Mouse (Mus musculus) gastrocnemius, adult 2 months (tissue): Measurements from ENCODE around the gene Dnmt3a. TPM values are rescaled to one million over a fixed set of nuclear protein-coding genes. Genes with fewer than 3 reads are reported as not detected.
A peak's percentile ranks its signal among the peaks of the same experiment; 100 is the strongest.

Source experiments
- DNase-seq: peaks from one replicate; pipeline ENCODE4 v3.0.0; 2022
- H3K27ac ChIP-seq: fragments of 200-600 bp; 2 replicates; pipeline ENCODE4 v1.8.1; 2022; ENCODE audit warnings: mild to moderate bottlenecking
- H3K4me3 ChIP-seq: fragments of 200-600 bp; 2 replicates; pipeline ENCODE4 v1.8.1; 2022; ENCODE audit warnings: mild to moderate bottlenecking, moderate library complexity
- CTCF ChIP-seq: fragments of 200-600 bp; IDR thresholded peaks from 2 replicates; pipeline ENCODE4 v1.8.1; 2022; ENCODE audit warnings: antibody characterized with exemption, mild to moderate bottlenecking, moderate library complexity
- intact Hi-C: fragments of 180-260 bp; cut with DNase I; formaldehyde crosslinking; loops from one replicate; pipeline ENCODE4 v1.15.1; 2025
- total RNA-seq, 2 experiments: library from RNA; stranded (reverse); gene quantifications; 2 replicates each; pipeline ENCODE4 v1.2.3; 2021

Dnmt3a gene
- total RNA-seq, 2 experiments from 2014 or later = 57.5 to 97.5 TPM

- Histone ChIP-seq H3K27ac (no peak overlapping the region), H3K4me3 (no peak overlapping the region)
- TF ChIP-seq CTCF = no peak
- DNase-seq = no peak
- intact Hi-C loops = no loop called here
Measured at GRCm38 (mm10) chr12:3881474-3881873, 75.7 kb downstream of the Dnmt3a start.

- intact Hi-C loops = no loop called here
- TF ChIP-seq CTCF = no peak
- no peak overlapping the region for H3K27ac ChIP-seq
- DNase-seq = no peak
- H3K4me3 ChIP-seq = no peak overlapping the region
Measured at GRCm38 (mm10) chr12:3884892-3885493, 79.2 kb downstream of the Dnmt3a start.

- Histone ChIP-seq H3K4me3 (no peak overlapping the region), H3K27ac (no peak overlapping the region)
- no peak for DNase-seq
- intact Hi-C loops = no loop called here
- no peak for TF ChIP-seq CTCF
Measured at GRCm38 (mm10) chr12:3886601-3887000, 80.8 kb downstream of the Dnmt3a start.

GRCm38 (mm10) chr12:3887515-3888325 lies 81.9 kb downstream of the Dnmt3a start:
- intact Hi-C loops = no loop called here
- no peak for TF ChIP-seq CTCF
- DNase-seq = no peak

GRCm38 (mm10) chr12:3889875-3890635 lies 84.2 kb downstream of the Dnmt3a start:
- DNase-seq = peak; percentile 63
- intact Hi-C loops = no loop called here
- no peak for TF ChIP-seq CTCF
- no peak overlapping the region for H3K27ac ChIP-seq
- no peak overlapping the region for H3K4me3 ChIP-seq

More at GRCm38 (mm10) chr12:3887515-3888325, 81.9 kb downstream of the Dnmt3a start:
- no peak overlapping the region for H3K4me3 ChIP-seq
- H3K27ac ChIP-seq = peak overlapping the region; percentile 40; the same call in 1 of the 2 replicates

GRCm38 (mm10) chr12:3890753-3891751 lies 85.2 kb downstream of the Dnmt3a start:
- H3K4me3 ChIP-seq = peak overlapping the region; percentile 68
- peak; percentile 51 for DNase-seq

GRCm38 (mm10) chr12:3891779-3892239 lies 86.0 kb downstream of the Dnmt3a start:
- TF ChIP-seq CTCF = no peak
- Histone ChIP-seq H3K27ac (peak overlapping the region; percentile 38), H3K4me3 (peak overlapping the region; percentile 68)
- no peak for DNase-seq
- intact Hi-C loops = no loop called here

More at GRCm38 (mm10) chr12:3890753-3891751, 85.2 kb downstream of the Dnmt3a start:
- intact Hi-C loops = no loop called here
- peak overlapping the region; percentile 50 for H3K27ac ChIP-seq
- TF ChIP-seq CTCF = no peak

- TF ChIP-seq CTCF = no peak
- DNase-seq = no peak
- intact Hi-C loops = no loop called here
- Histone ChIP-seq H3K4me3 (no peak overlapping the region), H3K27ac (0 out of 2 replicates have a peak overlapping the region, but pooled peaks have one; percentile 38)
Measured at GRCm38 (mm10) chr12:3892240-3893059, 86.6 kb downstream of the Dnmt3a start.

GRCm38 (mm10) chr12:3893335-3893734 lies 87.5 kb downstream of the Dnmt3a start:
- no peak overlapping the region for H3K27ac ChIP-seq
- no peak for TF ChIP-seq CTCF
- DNase-seq = no peak
- no peak overlapping the region for H3K4me3 ChIP-seq
- intact Hi-C loops = no loop called here

GRCm38 (mm10) chr12:3894525-3894924 lies 88.7 kb downstream of the Dnmt3a start:
- no peak for TF ChIP-seq CTCF
- DNase-seq = no peak
- intact Hi-C loops = no loop called here
- Histone ChIP-seq H3K27ac (no peak overlapping the region), H3K4me3 (no peak overlapping the region)

- no peak overlapping the region for H3K27ac ChIP-seq
- TF ChIP-seq CTCF = no peak
- intact Hi-C loops = no loop called here
- no peak for DNase-seq
- no peak overlapping the region for H3K4me3 ChIP-seq
Measured at GRCm38 (mm10) chr12:3897057-3897545, 91.3 kb downstream of the Dnmt3a start.
